Mouse (Mus musculus) heart, postnatal 0 days (tissue): ENCODE results near the gene Ppp1r16b. TPM values are rescaled to one million over a fixed set of nuclear protein-coding genes. Genes with fewer than 3 reads are reported as not detected.
A peak's percentile ranks its signal among the peaks of the same experiment; 100 is the strongest.

Experiments
- ATAC-seq: fragments of 200-750 bp; cut with Nextera tagmentation; 2 replicates; pipeline ENCODE4 v1.8.0; 2017; ENCODE audit warnings: low read depth, moderate number of reproducible peaks, moderate library complexity; ENCODE audit not compliant: insufficient read depth
- DNase-seq: peaks from one replicate; pipeline ENCODE4 v3.0.0-alpha.2; 2016; ENCODE audit warnings: low spot score
- H3K27ac ChIP-seq: fragments of 300-500 bp; sonication (generic); 2 replicates; pipeline ENCODE4 v1.5.1; 2014; ENCODE audit warnings: low read depth, mild to moderate bottlenecking
- H3K27me3 ChIP-seq: fragments of 300-500 bp; sonication (generic); 2 replicates; pipeline ENCODE4 v1.6.1; 2014; ENCODE audit warnings: low read length, mixed read lengths; ENCODE audit not compliant: control insufficient read depth, insufficient read depth
- H3K36me3 ChIP-seq: fragments of 300-500 bp; sonication (generic); replicated peaks from 2 replicates; pipeline ENCODE4 v1.6.1; 2014; ENCODE audit warnings: low read length, mixed read lengths; ENCODE audit not compliant: control insufficient read depth, insufficient read depth
- H3K4me1 ChIP-seq: fragments of 300-500 bp; sonication (generic); 2 replicates; pipeline ENCODE4 v1.6.1; 2014; ENCODE audit warnings: antibody characterized with exemption; ENCODE audit not compliant: control insufficient read depth, insufficient read depth
- H3K4me2 ChIP-seq: fragments of 300-500 bp; sonication (generic); 2 replicates; pipeline ENCODE4 v1.6.1; 2014; ENCODE audit warnings: low read depth, mild to moderate bottlenecking, low read length, moderate library complexity
- H3K4me3 ChIP-seq: fragments of 300-500 bp; sonication (generic); 2 replicates; pipeline ENCODE4 v1.5.1; 2014; ENCODE audit warnings: low read depth, low read length
- H3K9ac ChIP-seq: fragments of 300-500 bp; sonication (generic); replicated peaks from 2 replicates; pipeline ENCODE4 v1.6.1; 2014; ENCODE audit warnings: low read depth, low read length, mixed read lengths
- H3K9me3 ChIP-seq: fragments of 300-500 bp; sonication (generic); replicated peaks from 2 replicates; pipeline ENCODE4 v1.6.1; 2016; ENCODE audit warnings: low read length; ENCODE audit not compliant: control insufficient read depth
- CTCF ChIP-seq: IDR thresholded peaks from 2 replicates; pipeline ENCODE4 v1.5.1; 2016; ENCODE audit warnings: antibody characterized with exemption, control low read depth, low read depth
- EP300 ChIP-seq: IDR thresholded peaks from 2 replicates; pipeline ENCODE4 v1.6.1; 2016; ENCODE audit warnings: antibody characterized with exemption, low read depth
- WGBS: fragments of 180-500 bp; shearing (Covaris S2); extraction: QIAGEN DNeasy Blood & Tissue Kit; methylation state at CpG from one replicate; pipeline ENCODE4 v1.1.7; 2014; 5-methylcytosine and 5-hydroxymethylcytosine counted together
- polyA plus RNA-seq: library from polyadenylated mRNA; unstranded; fragments of >200 nt; fragmentation: Nextera tagmentation; extraction: Ambion mirVana; gene quantifications from 2 replicates; pipeline ENCODE4 v1.2.1, GENCODE M21; 2015
- total RNA-seq: library from RNA; depleted of rRNA; stranded (reverse); fragments of >200 nt; gene quantifications from 2 replicates; pipeline ENCODE4 v1.2.3, GENCODE M21; 2014; ENCODE audit warnings: low replicate concordance

The Ppp1r16b gene
- total and polyA plus RNA-seq, 2 experiments from 2014 or later = 3.7 to 5.1 TPM

- Histone ChIP-seq H3K27ac (peak overlapping the region; percentile 57), H3K36me3 (no peaks in the 10 kb centered on the region), H3K4me1 (no peaks in the 10 kb centered on the region), H3K27me3 (no peaks in the 10 kb centered on the region), H3K9me3 (no peaks in the 10 kb centered on the region), H3K9ac (no peak overlapping the region), H3K4me3 (no peak overlapping the region), H3K4me2 (no peak overlapping the region)
- TF ChIP-seq EP300 (0 out of 2 replicates have a peak, but pooled peaks have one; percentile 33), CTCF (no peak)
- 58% methylated on average over 5 of the region's 5 CpGs for WGBS
- DNase-seq (peak; percentile 24), ATAC-seq (no peak; the same call in 1 of the 2 replicates)
These were observed 37.0 kb downstream of the Ppp1r16b start for GRCm38 (mm10) chr2:158702176-158702575.

GRCm38 (mm10) chr2:158704720-158705119 lies 39.5 kb downstream of the Ppp1r16b start:
- 68% methylated on average over 3 of the region's 3 CpGs for WGBS
- Histone ChIP-seq H3K4me3 (no peak overlapping the region), H3K4me1 (no peaks in the 10 kb centered on the region), H3K9ac (no peak overlapping the region), H3K27me3 (no peaks in the 10 kb centered on the region), H3K9me3 (no peaks in the 10 kb centered on the region), H3K27ac (no peak overlapping the region), H3K4me2 (no peak overlapping the region), H3K36me3 (no peaks in the 10 kb centered on the region)
- no peak for ATAC-seq
- no peak for TF ChIP-seq EP300
- no peak; the same call in 1 of the 2 replicates for TF ChIP-seq CTCF
- no peak for DNase-seq

DNA sequence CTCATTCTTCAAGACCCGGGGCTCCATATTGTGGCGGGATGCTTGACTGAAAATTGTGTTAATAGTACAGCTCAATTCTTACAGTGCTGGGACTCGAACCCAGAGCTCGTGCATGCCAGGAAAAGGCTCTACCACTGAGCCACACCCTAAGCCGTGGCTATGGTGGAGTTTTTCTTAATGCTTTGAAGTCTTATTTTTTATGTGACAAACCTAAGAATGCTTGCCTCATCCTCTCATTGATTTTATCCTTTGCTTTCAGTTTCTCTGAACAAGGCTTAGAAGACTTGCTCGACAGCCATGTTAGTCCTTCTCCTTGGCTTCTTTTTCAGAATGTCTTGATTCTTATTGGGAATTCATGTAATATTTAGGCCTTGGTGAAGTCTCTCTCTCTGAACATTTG lies 40.3 kb downstream of the Ppp1r16b start:
- Histone ChIP-seq H3K27ac (no peak overlapping the region), H3K4me1 (no peaks in the 10 kb centered on the region), H3K9ac (no peak overlapping the region), H3K4me3 (no peak overlapping the region), H3K36me3 (no peaks in the 10 kb centered on the region), H3K9me3 (no peaks in the 10 kb centered on the region), H3K27me3 (no peaks in the 10 kb centered on the region), H3K4me2 (no peak overlapping the region)
- DNase-seq (no peak), ATAC-seq (no peak)
- 78% methylated on average over 6 of the region's 6 CpGs for WGBS
- TF ChIP-seq EP300 = no peak
- no peak for TF ChIP-seq CTCF

GRCm38 (mm10) chr2:158706704-158707408 lies 41.7 kb downstream of the Ppp1r16b start:
- Histone ChIP-seq H3K4me3 (no peak overlapping the region), H3K9ac (no peak overlapping the region), H3K27ac (no peak overlapping the region), H3K4me2 (no peak overlapping the region), H3K4me1 (no peaks in the 10 kb centered on the region), H3K9me3 (no peaks in the 10 kb centered on the region), H3K27me3 (no peaks in the 10 kb centered on the region), H3K36me3 (no peaks in the 10 kb centered on the region)
- 81% methylated on average over 10 of the region's 10 CpGs for WGBS
- no peak for TF ChIP-seq EP300
- TF ChIP-seq CTCF = no peak
- DNase-seq = no peak
- ATAC-seq = no peak

DNA sequence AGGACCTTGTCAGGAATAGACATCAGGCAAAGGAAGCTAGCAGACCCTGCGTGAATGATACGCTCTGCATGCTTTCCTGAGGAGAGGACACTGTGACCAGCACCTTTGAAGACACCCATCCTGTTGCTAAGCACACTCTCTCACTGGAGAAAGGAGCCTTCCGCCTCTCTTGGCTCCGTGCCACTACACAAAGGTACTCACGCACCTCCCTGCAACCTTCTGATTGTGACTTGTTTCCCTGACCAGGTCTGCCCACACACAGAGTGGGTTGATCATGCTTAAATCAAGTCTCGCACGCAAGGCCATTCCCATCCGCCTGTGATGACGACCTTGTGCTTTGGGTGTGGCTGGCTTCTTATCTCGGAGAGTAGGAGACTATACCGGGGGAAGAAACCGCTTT lies 42.9 kb downstream of the Ppp1r16b start:
- H3K4me2 ChIP-seq = no peak overlapping the region
- no peak overlapping the region for H3K9ac ChIP-seq
- 74% methylated on average over 12 of the region's 12 CpGs for WGBS
- DNase-seq (no peak), ATAC-seq (no peak)
- peaks cover 4% of the 10 kb centered on the region; the same call in 1 of the 2 replicates for H3K4me1 ChIP-seq
- no peaks in the 10 kb centered on the region for H3K27me3 ChIP-seq
- H3K27ac ChIP-seq = no peak overlapping the region
- no peak overlapping the region for H3K4me3 ChIP-seq
- no peaks in the 10 kb centered on the region for H3K36me3 ChIP-seq
- H3K9me3 ChIP-seq = no peaks in the 10 kb centered on the region
- no peak for TF ChIP-seq CTCF
- TF ChIP-seq EP300 = no peak
